Mouse (Mus musculus) liver, embryonic 13.5 days (tissue): Measurements from ENCODE around the gene Rps6kb2. TPM values are rescaled to one million over a fixed set of nuclear protein-coding genes. Genes with fewer than 3 reads are reported as not detected.

ENCODE experiments used
- ATAC-seq: fragments of 200-750 bp; cut with Nextera tagmentation; 2 replicates; pipeline ENCODE4 v1.8.0; 2017; ENCODE audit warnings: low read depth, mild to moderate bottlenecking, moderate number of reproducible peaks, moderate library complexity
- DNase-seq: peaks from one replicate; pipeline ENCODE4 v3.0.0; 2022
- H3K27ac ChIP-seq: fragments of 300-500 bp; sonication (generic); 2 replicates; pipeline ENCODE4 v1.5.1; 2015; ENCODE audit warnings: moderate library complexity, mild to moderate bottlenecking, inconsistent platforms
- H3K27me3 ChIP-seq: fragments of 300-500 bp; sonication (generic); 2 replicates; pipeline ENCODE4 v1.6.1; 2015; ENCODE audit warnings: mild to moderate bottlenecking, inconsistent platforms
- H3K36me3 ChIP-seq: fragments of 300-500 bp; sonication (generic); 2 replicates; pipeline ENCODE4 v1.6.1; 2015; ENCODE audit warnings: mild to moderate bottlenecking, inconsistent platforms
- H3K4me1 ChIP-seq: fragments of 300-500 bp; sonication (generic); replicated peaks from 2 replicates; pipeline ENCODE4 v1.6.1; 2015; ENCODE audit warnings: inconsistent platforms
- H3K4me2 ChIP-seq: fragments of 300-500 bp; sonication (generic); 2 replicates; pipeline ENCODE4 v1.6.1; 2015; ENCODE audit warnings: inconsistent platforms, mild to moderate bottlenecking, moderate library complexity
- H3K4me3 ChIP-seq: fragments of 300-500 bp; sonication (generic); replicated peaks from 2 replicates; pipeline ENCODE4 v1.5.1; 2015; ENCODE audit warnings: mild to moderate bottlenecking, inconsistent platforms
- H3K9ac ChIP-seq: fragments of 300-500 bp; sonication (generic); 2 replicates; pipeline ENCODE4 v1.6.1; 2015; ENCODE audit warnings: mild to moderate bottlenecking, inconsistent platforms
- H3K9me3 ChIP-seq: fragments of 300-500 bp; sonication (generic); replicated peaks from 2 replicates; pipeline ENCODE4 v1.6.1; 2016; ENCODE audit warnings: inconsistent platforms
- WGBS: fragments of 180-500 bp; shearing (Covaris S2); methylation state at CpG from one replicate; pipeline ENCODE4 v1.1.7; 2015; ENCODE audit not compliant: insufficient replicate concordance; 5-methylcytosine and 5-hydroxymethylcytosine counted together
- polyA plus RNA-seq: library from polyadenylated mRNA; unstranded; fragments of >200 nt; fragmentation: Nextera tagmentation; extraction: Ambion mirVana; gene quantifications from 2 replicates; pipeline ENCODE4 v1.2.1, GENCODE M21; 2015

Rps6kb2 gene
- polyA plus RNA-seq, 1 experiment from 2014 or later = 30.0 TPM

DNA sequence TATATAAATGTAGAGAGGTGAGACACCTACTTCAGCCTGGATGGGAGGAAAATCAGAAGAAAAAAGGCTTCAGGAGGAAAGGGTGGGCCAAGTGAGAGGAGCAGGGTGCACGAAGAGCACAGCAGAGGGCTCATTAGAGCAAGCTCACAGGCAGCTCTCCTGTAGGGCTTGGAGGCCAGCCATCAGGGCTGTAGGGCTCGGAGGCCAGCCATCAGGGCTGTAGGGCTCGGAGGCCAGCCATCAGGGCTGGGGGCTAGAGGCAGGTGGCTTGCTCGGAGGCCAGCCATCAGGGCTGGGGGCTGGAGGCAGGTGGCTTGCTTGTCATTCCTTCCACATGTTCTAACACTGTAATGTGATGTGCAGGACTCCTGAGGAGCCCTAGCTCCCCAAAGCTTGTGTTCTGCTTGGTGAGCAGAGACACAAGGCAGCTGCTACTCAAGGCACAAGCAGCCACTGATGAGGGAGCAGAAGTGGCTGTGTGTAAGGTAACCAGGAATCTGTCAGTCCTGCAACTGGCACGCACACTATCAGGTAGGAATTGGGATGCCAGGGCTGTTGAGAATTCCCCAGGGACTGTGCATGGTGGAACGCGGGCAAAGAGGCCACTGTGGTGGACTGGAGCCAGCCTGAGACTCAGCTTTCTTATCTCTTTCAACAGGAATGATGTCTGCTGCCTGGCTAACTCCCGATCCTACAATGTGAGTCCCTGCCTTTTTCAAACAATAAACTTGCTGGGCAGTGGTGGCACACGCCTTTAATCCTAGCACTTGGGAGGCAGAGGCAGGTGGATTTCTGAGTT, 3.7 kb upstream of the Rps6kb2 start:
- no peaks in the 10 kb centered on the region for H3K9me3 ChIP-seq
- 0 out of 2 replicates have a peak overlapping the region, but pooled peaks have one; percentile 26 for H3K9ac ChIP-seq
- H3K27ac ChIP-seq = no peak overlapping the region
- DNase-seq = no peak
- H3K27me3 ChIP-seq = no peaks in the 10 kb centered on the region
- no peak overlapping the region for H3K4me2 ChIP-seq
- H3K36me3 ChIP-seq = no peaks in the 10 kb centered on the region
- no peak for ATAC-seq
- 66% methylated on average over 9 of the region's 9 CpGs for WGBS
- no peak overlapping the region for H3K4me3 ChIP-seq
- H3K4me1 ChIP-seq = peaks cover 65% of the 10 kb centered on the region

DNA sequence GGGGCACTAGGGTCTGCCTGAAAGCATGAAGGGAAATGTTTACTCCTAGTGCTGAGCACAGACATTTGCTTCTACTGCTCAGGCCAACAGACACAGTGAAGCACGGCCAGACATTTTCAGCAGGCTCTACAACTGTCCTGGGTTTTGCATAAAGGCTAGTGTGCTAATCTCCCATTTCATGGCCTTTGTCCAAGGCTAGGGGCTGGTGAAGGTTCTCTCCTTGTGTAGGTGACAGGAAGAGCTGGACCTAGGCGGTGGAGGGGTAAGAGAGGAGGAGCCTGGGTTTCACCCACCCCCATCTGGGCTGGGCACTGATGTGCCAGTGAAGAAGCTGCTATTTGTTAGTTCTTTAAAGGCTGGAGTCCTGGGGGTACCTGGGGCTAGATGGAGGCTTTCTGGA, 1.6 kb upstream of the Rps6kb2 start:
- Histone ChIP-seq H3K4me2 (no peak overlapping the region), H3K27ac (peak overlapping the region; percentile 76), H3K36me3 (peaks cover 18% of the 10 kb centered on the region), H3K4me3 (no peak overlapping the region), H3K27me3 (no peaks in the 10 kb centered on the region), H3K9me3 (no peaks in the 10 kb centered on the region), H3K4me1 (peaks cover 56% of the 10 kb centered on the region), H3K9ac (no peak overlapping the region)
- WGBS = 62% methylated on average over 2 of the region's 2 CpGs
- DNase-seq (no peak), ATAC-seq (no peak)

DNA sequence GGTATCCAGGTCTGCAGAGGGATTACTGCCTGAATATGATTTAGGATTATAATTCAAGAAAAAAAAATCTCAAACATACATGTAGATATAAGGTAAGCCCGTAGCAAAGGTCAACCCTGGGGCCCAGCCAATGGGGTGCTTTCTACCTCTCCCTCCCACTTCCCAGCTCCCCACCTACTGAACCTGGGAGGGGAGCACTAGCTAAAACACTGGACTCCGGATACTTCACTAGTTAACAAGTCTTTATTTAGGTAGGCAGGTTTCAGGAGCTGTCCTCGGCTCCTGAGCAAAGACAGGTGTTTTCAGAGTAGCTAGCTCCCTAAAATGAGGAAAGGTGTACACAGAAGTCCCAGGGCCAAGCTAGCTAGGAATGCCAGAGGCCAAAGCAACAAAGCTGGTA, 946 bp upstream of the Rps6kb2 start:
- Histone ChIP-seq H3K4me1 (peaks cover 53% of the 10 kb centered on the region), H3K4me3 (no peak overlapping the region), H3K27me3 (no peaks in the 10 kb centered on the region), H3K9me3 (no peaks in the 10 kb centered on the region), H3K36me3 (peaks cover 25% of the 10 kb centered on the region), H3K9ac (no peak overlapping the region), H3K4me2 (peak overlapping the region; percentile 81), H3K27ac (peak overlapping the region; percentile 76)
- 73% methylated on average over 3 of the region's 3 CpGs for WGBS
- DNase-seq (no peak), ATAC-seq (no peak)

DNA sequence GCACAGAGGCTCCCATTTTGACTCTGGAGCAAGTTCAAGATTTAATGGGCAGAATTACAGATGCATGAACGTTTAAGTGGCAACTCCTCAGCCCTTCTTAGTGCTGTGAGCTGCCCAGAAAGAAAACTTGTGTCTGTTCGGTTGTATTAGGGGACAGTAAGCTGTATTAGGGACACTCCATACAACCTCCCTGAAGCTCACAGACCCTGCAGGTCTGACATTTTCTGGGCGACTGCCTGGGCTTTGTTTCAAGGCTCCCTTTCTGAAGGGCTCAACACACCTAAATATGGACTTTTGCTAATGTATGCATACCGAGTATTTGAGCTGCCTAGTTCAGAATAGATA, 361 bp upstream of the Rps6kb2 start:
- ATAC-seq = peak; percentile 9; the same call in 1 of the 2 replicates
- peaks cover 53% of the 10 kb centered on the region for H3K4me1 ChIP-seq

DNA sequence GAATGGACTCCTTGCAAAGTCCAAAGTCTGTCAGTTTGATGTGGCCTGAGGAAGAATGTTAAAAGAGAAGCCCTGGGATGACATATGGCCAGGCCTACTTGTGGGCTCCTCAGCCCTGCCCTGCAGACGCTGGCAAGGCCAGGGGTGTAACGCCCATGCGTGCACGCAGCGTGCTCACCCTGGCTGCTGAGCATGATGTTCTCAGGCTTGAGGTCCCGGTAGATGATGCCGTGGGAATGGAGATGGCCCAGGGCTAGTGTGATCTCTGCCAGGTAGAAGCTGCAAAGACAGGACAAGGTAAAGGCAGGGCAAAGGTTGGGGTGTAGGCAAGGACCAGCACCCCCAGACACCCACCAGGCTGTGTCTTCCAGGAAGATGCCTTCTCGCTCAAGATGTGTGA, 4.1 kb downstream of the Rps6kb2 start:
- Histone ChIP-seq H3K9me3 (no peaks in the 10 kb centered on the region), H3K27ac (no peak overlapping the region), H3K9ac (no peak overlapping the region), H3K4me2 (no peak overlapping the region), H3K4me3 (no peak overlapping the region), H3K4me1 (peaks cover 51% of the 10 kb centered on the region), H3K27me3 (no peaks in the 10 kb centered on the region), H3K36me3 (peaks cover 62% of the 10 kb centered on the region)
- ATAC-seq (no peak), DNase-seq (no peak)
- WGBS = 89% methylated on average over 8 of the region's 8 CpGs

More for the DNA sequence above, 361 bp upstream of the Rps6kb2 start:
- no peak for DNase-seq
- no peaks in the 10 kb centered on the region for H3K9me3 ChIP-seq
- peak overlapping the region; percentile 81 for H3K4me2 ChIP-seq
- H3K4me3 ChIP-seq = peak overlapping the region; percentile 75
- no peaks in the 10 kb centered on the region for H3K27me3 ChIP-seq
- WGBS = 33% methylated on average over 4 of the region's 4 CpGs
- peak overlapping the region; percentile 82 for H3K9ac ChIP-seq
- peak overlapping the region; percentile 76 for H3K27ac ChIP-seq
- peaks cover 31% of the 10 kb centered on the region for H3K36me3 ChIP-seq

DNA sequence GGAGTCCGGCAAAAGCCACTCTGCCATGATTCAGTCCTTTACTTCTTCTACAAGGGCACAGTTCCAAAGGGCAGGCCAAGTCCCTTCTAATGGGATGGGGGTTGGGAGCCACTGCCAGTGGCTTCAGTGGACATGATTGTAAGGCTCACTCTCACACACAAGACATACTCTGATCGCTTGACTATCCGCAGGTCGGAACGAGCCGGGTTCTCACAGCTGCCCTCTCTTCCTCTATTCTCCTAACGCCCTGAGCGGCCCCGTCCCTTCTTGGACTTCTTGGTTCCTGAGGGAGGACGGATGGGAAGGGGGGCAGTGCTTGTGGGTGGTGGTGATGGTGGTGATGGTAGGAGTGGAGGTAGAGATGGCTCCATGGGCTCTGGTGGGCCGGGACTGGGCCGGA, 6.4 kb downstream of the Rps6kb2 start:
- DNase-seq (no peak), ATAC-seq (no peak)
- Histone ChIP-seq H3K27me3 (no peaks in the 10 kb centered on the region), H3K9ac (no peak overlapping the region), H3K4me2 (no peak overlapping the region), H3K4me3 (no peak overlapping the region), H3K9me3 (no peaks in the 10 kb centered on the region), H3K27ac (no peak overlapping the region), H3K36me3 (peaks cover 82% of the 10 kb centered on the region), H3K4me1 (peaks cover 47% of the 10 kb centered on the region)
- WGBS = 86% methylated on average over 12 of the region's 12 CpGs

DNA sequence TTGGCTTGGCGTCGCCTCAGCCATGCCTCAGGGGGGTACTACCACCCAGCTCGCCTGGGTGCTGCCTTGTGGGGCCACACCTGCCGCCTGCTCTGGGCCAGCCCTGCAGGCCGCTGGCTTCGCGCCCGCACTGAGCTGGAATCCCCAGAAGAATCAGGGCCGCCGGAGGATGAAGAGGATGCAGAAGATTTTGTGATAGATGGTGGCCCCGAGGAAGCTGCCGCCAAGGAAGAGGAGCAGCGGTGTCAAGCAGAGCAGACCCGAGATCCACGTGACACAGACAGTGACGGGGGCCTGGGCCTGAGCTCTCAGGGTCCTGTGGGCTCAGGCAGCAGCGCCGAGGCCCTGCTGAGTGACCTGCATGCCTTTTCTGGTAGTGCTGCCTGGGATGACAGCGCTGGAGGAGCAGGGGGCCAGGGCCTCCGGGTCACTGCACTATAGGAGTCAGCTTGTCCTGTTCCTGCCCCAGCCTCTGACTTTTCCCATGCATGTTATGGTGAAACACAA, 7.0 kb downstream of the Rps6kb2 start:
- H3K4me1 ChIP-seq = peaks cover 43% of the 10 kb centered on the region
- peaks cover 80% of the 10 kb centered on the region for H3K36me3 ChIP-seq
- no peaks in the 10 kb centered on the region for H3K9me3 ChIP-seq
- no peak overlapping the region for H3K4me3 ChIP-seq
- no peak for ATAC-seq
- H3K4me2 ChIP-seq = 0 out of 2 replicates have a peak overlapping the region, but pooled peaks have one; percentile 41
- DNase-seq = no peak
- 0 out of 2 replicates have a peak overlapping the region, but pooled peaks have one; percentile 55 for H3K27ac ChIP-seq
- WGBS = 71% methylated on average over 20 of the region's 20 CpGs
- H3K27me3 ChIP-seq = no peaks in the 10 kb centered on the region
- H3K9ac ChIP-seq = no peak overlapping the region

DNA sequence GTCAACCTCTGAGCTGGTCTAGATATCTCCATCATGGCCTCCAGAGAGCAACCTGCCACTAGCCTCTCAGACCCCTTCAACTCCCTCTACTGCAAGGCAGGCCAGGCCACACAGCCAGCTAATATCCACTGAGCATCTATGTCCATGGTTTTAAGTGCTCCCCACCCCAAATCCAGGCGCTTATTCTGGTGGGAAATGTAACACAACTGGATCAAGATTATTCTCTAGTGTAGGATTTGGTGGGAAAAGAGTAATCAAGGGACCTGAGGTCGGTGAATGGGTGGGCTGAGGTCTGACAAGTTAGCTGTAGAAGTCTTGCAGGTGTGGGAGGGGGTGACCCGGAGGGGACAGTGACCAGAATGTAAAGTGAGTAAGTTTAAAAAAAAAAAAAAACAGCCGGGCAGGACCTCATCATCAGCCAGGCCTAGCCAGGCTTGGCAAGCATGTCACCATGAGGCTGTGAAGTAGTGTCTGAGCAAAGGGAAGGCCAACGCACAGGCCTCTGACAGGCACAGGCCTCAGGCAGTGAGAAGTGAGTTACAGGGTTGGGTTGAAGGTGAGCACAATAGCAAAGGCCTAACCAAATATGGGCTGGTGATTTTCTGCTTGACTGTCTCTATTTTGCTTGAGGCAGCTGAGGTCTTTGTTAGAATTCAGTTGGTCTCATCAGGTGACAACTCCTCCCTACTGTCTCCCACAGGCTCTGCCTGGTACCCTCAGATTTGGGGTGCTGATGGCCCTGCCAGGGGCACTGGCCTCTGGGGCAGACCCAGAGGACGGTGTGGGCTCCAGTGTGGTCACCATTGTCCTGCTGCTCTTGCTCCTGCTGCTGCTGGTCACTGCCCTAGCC, 7.7 kb downstream of the Rps6kb2 start:
- peak overlapping the region; percentile 55; the same call in 1 of the 2 replicates for H3K27ac ChIP-seq
- WGBS = 51% methylated on average over 6 of the region's 6 CpGs
- H3K9ac ChIP-seq = peak overlapping the region; percentile 51
- no peak for ATAC-seq
- H3K27me3 ChIP-seq = no peaks in the 10 kb centered on the region
- no peak for DNase-seq
- H3K36me3 ChIP-seq = peaks cover 80% of the 10 kb centered on the region
- H3K9me3 ChIP-seq = no peaks in the 10 kb centered on the region
- peak overlapping the region; percentile 41 for H3K4me2 ChIP-seq
- peaks cover 47% of the 10 kb centered on the region for H3K4me1 ChIP-seq
- peak overlapping the region; percentile 33 for H3K4me3 ChIP-seq

DNA sequence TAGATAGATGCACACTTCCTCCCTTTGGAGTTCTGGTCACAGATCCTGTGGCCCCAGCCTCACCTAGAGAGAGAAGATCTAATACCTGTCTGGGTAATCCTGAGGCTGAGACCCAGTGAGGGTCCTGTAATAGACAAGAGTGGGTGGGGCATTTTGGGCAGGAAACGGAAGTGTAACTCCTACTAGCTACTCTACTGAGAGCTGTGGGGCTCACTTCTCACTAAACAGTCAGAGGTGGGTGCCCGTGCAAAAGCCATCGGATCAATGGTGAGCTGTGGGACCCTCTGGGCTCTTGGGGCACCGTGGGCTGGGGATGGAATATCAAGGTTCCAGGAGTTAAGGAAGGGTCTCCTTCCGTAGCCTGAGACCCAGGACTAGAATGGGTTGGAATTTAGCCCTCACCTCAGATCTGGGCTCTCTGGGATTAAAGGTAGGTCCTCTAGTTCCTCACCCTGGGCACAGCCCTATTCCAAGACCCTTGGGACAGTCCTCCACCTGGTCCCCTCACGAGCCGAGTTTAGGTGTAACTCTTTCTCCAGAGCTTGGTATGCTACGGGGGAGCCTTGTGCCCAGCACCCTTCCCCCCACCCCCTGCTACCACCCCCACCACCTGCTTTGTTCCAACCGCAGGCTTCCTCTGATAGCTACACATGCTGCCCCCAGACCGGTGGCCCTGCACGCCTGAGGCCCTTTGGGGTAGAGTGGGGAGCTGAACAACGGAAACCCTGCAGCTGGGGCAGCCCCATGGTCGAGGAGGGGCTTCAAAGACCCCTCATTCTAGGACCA, 8.5 kb downstream of the Rps6kb2 start:
- no peaks in the 10 kb centered on the region for H3K9me3 ChIP-seq
- H3K4me2 ChIP-seq = peak overlapping the region; percentile 41
- H3K36me3 ChIP-seq = peaks cover 82% of the 10 kb centered on the region
- H3K27me3 ChIP-seq = no peaks in the 10 kb centered on the region
- peak overlapping the region; percentile 33 for H3K4me3 ChIP-seq
- WGBS = 25% methylated on average over 13 of the region's 13 CpGs
- DNase-seq (no peak), ATAC-seq (peak; percentile 22; the same call in 1 of the 2 replicates)
- H3K9ac ChIP-seq = peak overlapping the region; percentile 51
- peaks cover 54% of the 10 kb centered on the region for H3K4me1 ChIP-seq
- H3K27ac ChIP-seq = peak overlapping the region; percentile 55

DNA sequence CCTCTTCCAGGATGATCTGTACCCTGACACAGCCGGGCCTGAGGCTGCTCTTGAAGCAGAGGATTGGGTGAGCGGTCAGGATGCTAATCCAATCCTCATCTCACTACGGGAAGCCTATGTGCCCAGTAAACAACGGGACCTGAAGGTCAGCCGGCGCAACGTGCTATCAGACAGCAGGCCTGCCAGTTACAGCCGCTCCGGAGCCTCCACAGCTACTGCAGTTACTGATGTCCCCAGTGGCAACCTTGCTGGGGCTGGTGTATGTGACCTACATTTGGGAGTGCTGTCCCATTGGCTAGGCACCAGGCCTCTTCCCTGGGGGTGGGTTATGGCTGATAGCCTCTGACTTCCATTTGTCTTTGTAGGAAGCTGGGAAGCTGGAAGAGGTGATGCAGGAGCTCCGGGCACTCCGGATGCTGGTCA, 9.9 kb downstream of the Rps6kb2 start, which contains the start of gene Ptprcap:
Gene Ptprcap (plus strand): TSS at position 373 of the 423 bp plus-strand sequence.
- no peaks in the 10 kb centered on the region for H3K27me3 ChIP-seq
- peak within 1 kb of the TSS; percentile 51 for H3K9ac ChIP-seq
- ATAC-seq = no peak
- H3K4me2 ChIP-seq = peak within 1 kb of the TSS; percentile 41; the same call in 1 of the 2 replicates
- H3K27ac ChIP-seq = peak within 1 kb of the TSS; percentile 55; the same call in 1 of the 2 replicates
- no peaks in the 10 kb centered on the region for H3K9me3 ChIP-seq
- DNase-seq = no peak
- WGBS = 78% methylated on average over 11 of the region's 11 CpGs
- peak within 1 kb of the TSS; percentile 33; the same call in 1 of the 2 replicates for H3K4me3 ChIP-seq
- peaks cover 66% of the 10 kb centered on the region for H3K4me1 ChIP-seq
- H3K36me3 ChIP-seq = peaks cover 68% of the 10 kb centered on the region
